Mouse (Mus musculus) hindbrain, embryonic 11.5 days (tissue): Measurements from ENCODE around the gene Iqsec1. TPM values are rescaled to one million over a fixed set of nuclear protein-coding genes. Genes with fewer than 3 reads are reported as not detected.

Experiments
- ATAC-seq: fragments of 200-750 bp; cut with Nextera tagmentation; 2 replicates; pipeline ENCODE4 v1.8.0; 2017; ENCODE audit warnings: mild to moderate bottlenecking, moderate TSS enrichment, moderate library complexity; ENCODE audit not compliant: low FRiP score
- DNase-seq: peaks from one replicate; pipeline ENCODE4 v3.0.0-alpha.2; 2015; ENCODE audit warnings: low spot score
- H3K27ac ChIP-seq: fragments of 300-500 bp; sonication (generic); 2 replicates; pipeline ENCODE4 v1.5.1; 2014; ENCODE audit warnings: mild to moderate bottlenecking, low read depth, low read length
- H3K27me3 ChIP-seq: fragments of 300-500 bp; sonication (generic); 2 replicates; pipeline ENCODE4 v1.6.1; 2014; ENCODE audit warnings: mild to moderate bottlenecking, low read length, moderate library complexity, mixed read lengths; ENCODE audit not compliant: control insufficient read depth, insufficient read depth
- H3K36me3 ChIP-seq: fragments of 300-500 bp; sonication (generic); 2 replicates; pipeline ENCODE4 v1.6.1; 2014; ENCODE audit warnings: mild to moderate bottlenecking, low read length, moderate library complexity, mixed read lengths; ENCODE audit not compliant: control insufficient read depth, insufficient read depth
- H3K4me1 ChIP-seq: fragments of 300-500 bp; sonication (generic); replicated peaks from 2 replicates; pipeline ENCODE4 v1.6.1; 2014; ENCODE audit warnings: low read length, mixed read lengths; ENCODE audit not compliant: control insufficient read depth, insufficient read depth
- H3K4me2 ChIP-seq: fragments of 300-500 bp; sonication (generic); replicated peaks from 2 replicates; pipeline ENCODE4 v1.6.1; 2014; ENCODE audit warnings: mild to moderate bottlenecking, low read depth, low read length
- H3K4me3 ChIP-seq: fragments of 300-500 bp; sonication (generic); 2 replicates; pipeline ENCODE4 v1.5.1; 2014; ENCODE audit warnings: low read depth, low read length
- H3K9ac ChIP-seq: fragments of 300-500 bp; sonication (generic); 2 replicates; pipeline ENCODE4 v1.6.1; 2014; ENCODE audit warnings: low read depth, low read length
- H3K9me3 ChIP-seq: fragments of 300-500 bp; sonication (generic); 2 replicates; pipeline ENCODE4 v1.6.1; 2016; ENCODE audit warnings: low read length; ENCODE audit not compliant: control insufficient read depth
- WGBS: fragments of 180-500 bp; shearing (Covaris S2); extraction: QIAGEN DNeasy Blood & Tissue Kit; methylation state at CpG from one replicate; pipeline ENCODE4 v1.1.7; 2014; 5-methylcytosine and 5-hydroxymethylcytosine counted together
- polyA plus RNA-seq: library from polyadenylated mRNA; unstranded; fragments of >200 nt; fragmentation: Nextera tagmentation; extraction: Ambion mirVana; gene quantifications from 2 replicates; pipeline ENCODE4 v1.2.1, GENCODE M21; 2014

Gene Iqsec1
- polyA plus RNA-seq, 1 experiment from 2014 or later: 22.4 TPM

- H3K4me1 ChIP-seq: no peaks in the 10 kb centered on the region
- WGBS: 87% methylated on average over 2 of the region's 2 CpGs
- no peak overlapping the region for H3K27ac ChIP-seq
- no peak overlapping the region for H3K9ac ChIP-seq
- no peak overlapping the region for H3K4me3 ChIP-seq
- ATAC-seq (no peak), DNase-seq (no peak)
- no peak overlapping the region for H3K4me2 ChIP-seq
- H3K36me3 ChIP-seq: no peaks in the 10 kb centered on the region
- H3K27me3 ChIP-seq: no peaks in the 10 kb centered on the region
- H3K9me3 ChIP-seq: no peaks in the 10 kb centered on the region
These were observed 18.7 kb upstream of the Iqsec1 start for GRCm38 (mm10) chr6:91007207-91007606.

- Histone ChIP-seq H3K4me2 (no peak overlapping the region), H3K27me3 (no peaks in the 10 kb centered on the region), H3K9me3 (no peaks in the 10 kb centered on the region), H3K4me1 (0 out of 2 replicates have a peak, but pooled peaks cover 2% of the 10 kb centered on the region), H3K27ac (no peak overlapping the region), H3K9ac (no peak overlapping the region), H3K36me3 (no peaks in the 10 kb centered on the region), H3K4me3 (no peak overlapping the region)
- ATAC-seq: no peak
- no peak for DNase-seq
- WGBS: 85% methylated on average over 2 of the region's 2 CpGs
These were observed 15.7 kb upstream of the Iqsec1 start for GRCm38 (mm10) chr6:91004157-91004556.

GRCm38 (mm10) chr6:91003310-91003995, 15.0 kb upstream of the Iqsec1 start:
- no peaks in the 10 kb centered on the region for H3K36me3 ChIP-seq
- no peak overlapping the region for H3K9ac ChIP-seq
- H3K4me3 ChIP-seq: no peak overlapping the region
- no peaks in the 10 kb centered on the region for H3K9me3 ChIP-seq
- no peaks in the 10 kb centered on the region for H3K27me3 ChIP-seq
- WGBS: 55% methylated on average over 3 of the region's 3 CpGs
- ATAC-seq: no peak
- 0 out of 2 replicates have a peak, but pooled peaks cover 2% of the 10 kb centered on the region for H3K4me1 ChIP-seq
- H3K4me2 ChIP-seq: no peak overlapping the region
- DNase-seq: no peak
- no peak overlapping the region for H3K27ac ChIP-seq

- DNase-seq (no peak), ATAC-seq (no peak)
- WGBS: 44% methylated on average over 7 of the region's 7 CpGs
- Histone ChIP-seq H3K9ac (no peak overlapping the region; the same call in 1 of the 2 replicates), H3K9me3 (no peaks in the 10 kb centered on the region), H3K27ac (no peak overlapping the region), H3K36me3 (no peaks in the 10 kb centered on the region), H3K4me1 (0 out of 2 replicates have a peak, but pooled peaks cover 2% of the 10 kb centered on the region), H3K4me3 (no peak overlapping the region), H3K4me2 (no peak overlapping the region), H3K27me3 (no peaks in the 10 kb centered on the region)
These were observed 13.1 kb upstream of the Iqsec1 start for GRCm38 (mm10) chr6:91001566-91001965.

- H3K9ac ChIP-seq: peak overlapping the region; percentile 1; the same call in 1 of the 2 replicates
- peak; percentile 70 for ATAC-seq
- no peaks in the 10 kb centered on the region for H3K36me3 ChIP-seq
- no peaks in the 10 kb centered on the region for H3K9me3 ChIP-seq
- H3K27ac ChIP-seq: no peak overlapping the region
- WGBS: 9% methylated on average over 15 of the region's 15 CpGs
- H3K4me2 ChIP-seq: peak overlapping the region; percentile 9
- DNase-seq: peak; percentile 58
- H3K4me3 ChIP-seq: no peak overlapping the region
- H3K4me1 ChIP-seq: 0 out of 2 replicates have a peak, but pooled peaks cover 2% of the 10 kb centered on the region
- no peaks in the 10 kb centered on the region for H3K27me3 ChIP-seq
These were observed 12.5 kb upstream of the Iqsec1 start for GRCm38 (mm10) chr6:91000819-91001525.

- Histone ChIP-seq H3K27ac (no peak overlapping the region), H3K4me1 (0 out of 2 replicates have a peak, but pooled peaks cover 2% of the 10 kb centered on the region), H3K27me3 (no peaks in the 10 kb centered on the region), H3K36me3 (no peaks in the 10 kb centered on the region), H3K9ac (no peak overlapping the region), H3K9me3 (no peaks in the 10 kb centered on the region), H3K4me2 (no peak overlapping the region), H3K4me3 (no peak overlapping the region)
- DNase-seq (no peak), ATAC-seq (no peak)
- 90% methylated on average over 4 of the region's 4 CpGs for WGBS
These were observed 10.7 kb upstream of the Iqsec1 start for GRCm38 (mm10) chr6:90999176-90999575.

- Histone ChIP-seq H3K4me2 (no peak overlapping the region), H3K27ac (no peak overlapping the region), H3K4me1 (0 out of 2 replicates have a peak, but pooled peaks cover 2% of the 10 kb centered on the region), H3K27me3 (no peaks in the 10 kb centered on the region), H3K36me3 (no peaks in the 10 kb centered on the region), H3K4me3 (no peak overlapping the region), H3K9ac (no peak overlapping the region), H3K9me3 (no peaks in the 10 kb centered on the region)
- ATAC-seq (no peak), DNase-seq (no peak)
- 94% methylated on average over 3 of the region's 3 CpGs for WGBS
These were observed 8.5 kb upstream of the Iqsec1 start for GRCm38 (mm10) chr6:90997025-90997424.

GRCm38 (mm10) chr6:90996181-90996580, 7.7 kb upstream of the Iqsec1 start:
- no peak overlapping the region for H3K4me3 ChIP-seq
- ATAC-seq (no peak), DNase-seq (no peak)
- no peak overlapping the region for H3K4me2 ChIP-seq
- H3K27me3 ChIP-seq: no peaks in the 10 kb centered on the region
- no peaks in the 10 kb centered on the region for H3K9me3 ChIP-seq
- H3K27ac ChIP-seq: no peak overlapping the region
- H3K9ac ChIP-seq: no peak overlapping the region
- H3K36me3 ChIP-seq: no peaks in the 10 kb centered on the region
- H3K4me1 ChIP-seq: 0 out of 2 replicates have a peak, but pooled peaks cover 2% of the 10 kb centered on the region
- 94% methylated on average over 2 of the region's 2 CpGs for WGBS
